Mouse (Mus musculus): ENCODE measurements around the gene Tpst2.
"Not testable (repeated sequence)": the region's sequence is repeated elsewhere in the genome, so short reads cannot be mapped to it uniquely, and the experiment has no call there.

Gene Tpst2

GRCm38 (mm10) chr5:112298226-112298988 is 21.9 kb downstream of the Tpst2 start:
- no peak for DNase-seq (ENCODE audit: low read depth)

GRCm38 (mm10) chr5:112299399-112299798 is 22.9 kb downstream of the Tpst2 start:
- no peak for DNase-seq (ENCODE audit: low read depth)

GRCm38 (mm10) chr5:112300112-112300511 is 23.6 kb downstream of the Tpst2 start:
- DNase-seq (ENCODE audit: low read depth), result no peak

GRCm38 (mm10) chr5:112300721-112301308 is 24.3 kb downstream of the Tpst2 start:
- no peak for DNase-seq (ENCODE audit: low read depth)

- no peak for DNase-seq (ENCODE audit: low read depth)
Observed at GRCm38 (mm10) chr5:112301694-112302093, 25.2 kb downstream of the Tpst2 start.

- no peak for DNase-seq (ENCODE audit: low read depth)
Observed at GRCm38 (mm10) chr5:112302310-112302709, 25.8 kb downstream of the Tpst2 start.

- DNase-seq (ENCODE audit: low read depth), result no peak
Observed at GRCm38 (mm10) chr5:112305842-112306241, 29.4 kb downstream of the Tpst2 start.

GRCm38 (mm10) chr5:112313222-112313885 is 36.9 kb downstream of the Tpst2 start:
- DNase-seq (ENCODE audit: low read depth), result no peak

- DNase-seq (ENCODE audit: low read depth), result no peak
Observed at GRCm38 (mm10) chr5:112316468-112316867, 40.0 kb downstream of the Tpst2 start.

- DNase-seq (ENCODE audit: low read depth), result no peak
Observed at GRCm38 (mm10) chr5:112317328-112317727, 40.8 kb downstream of the Tpst2 start.

- DNase-seq (ENCODE audit: low read depth), result not testable (repeated sequence)
Observed at GRCm38 (mm10) chr5:112319343-112319742, 42.9 kb downstream of the Tpst2 start.

- DNase-seq (ENCODE audit: low read depth), result no peak
Observed at GRCm38 (mm10) chr5:112320379-112320778, 43.9 kb downstream of the Tpst2 start.

GRCm38 (mm10) chr5:112320936-112321335 is 44.4 kb downstream of the Tpst2 start:
- peak; percentile 59 for DNase-seq (ENCODE audit: low read depth)

- DNase-seq (ENCODE audit: low read depth), result peak; percentile 66
Observed at GRCm38 (mm10) chr5:112321376-112321775, 44.9 kb downstream of the Tpst2 start.

- DNase-seq (ENCODE audit: low read depth), result no peak
Observed at GRCm38 (mm10) chr5:112323246-112323645, 46.8 kb downstream of the Tpst2 start.

GRCm38 (mm10) chr5:112324637-112325545 is 48.4 kb downstream of the Tpst2 start:
- DNase-seq (ENCODE audit: low read depth), result peak; percentile 88

GRCm38 (mm10) chr5:112325546-112326445 is 49.3 kb downstream of the Tpst2 start, which contains the start of gene Tfip11:
Gene Tfip11 (plus strand): TSS chr5:112326358.
- peak; percentile 98 for DNase-seq (ENCODE audit: low read depth)

GRCm38 (mm10) chr5:112326446-112327009 is 50.0 kb downstream of the Tpst2 start:
- DNase-seq (ENCODE audit: low read depth), result no peak

- DNase-seq (ENCODE audit: low read depth), result no peak
Observed at GRCm38 (mm10) chr5:112327854-112328253, 51.4 kb downstream of the Tpst2 start.

- DNase-seq (ENCODE audit: low read depth), result no peak
Observed at GRCm38 (mm10) chr5:112329805-112330564, 53.5 kb downstream of the Tpst2 start.
